Mouse (Mus musculus): ENCODE results near the gene Trpc1. TPM values are rescaled to one million over a fixed set of nuclear protein-coding genes. Genes with fewer than 3 reads are reported as not detected.

Gene Trpc1
- total RNA-seq, 2 experiments from 2014 or later = 44.6 to 50.8 TPM

DNA sequence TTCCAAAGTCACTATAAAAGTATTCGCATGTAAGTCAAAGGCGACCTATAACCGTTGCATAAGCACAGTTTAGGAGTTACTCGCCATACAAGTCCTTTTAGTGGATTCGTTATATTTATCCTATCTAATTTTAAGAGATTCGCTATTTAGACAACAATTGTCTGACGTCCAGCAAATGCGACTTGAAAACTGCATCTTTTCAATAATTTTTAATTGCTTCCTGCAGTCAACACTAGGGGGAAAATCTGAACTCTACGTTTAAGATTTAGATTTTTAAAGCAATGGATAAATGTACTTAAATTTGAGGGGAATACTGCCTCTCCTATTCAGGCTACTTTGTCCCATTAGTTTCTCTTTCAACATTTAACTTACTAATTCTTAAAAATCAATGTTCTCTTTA, 571 bp upstream of the Trpc1 start:
- DNase-seq (ENCODE audit: extremely low spot score in 1 of 2, low spot score in 2 of 2) = no peak
- 0 out of 2 replicates have a peak overlapping the region, but pooled peaks have one; percentile 45 for H3K27ac ChIP-seq
- intact Hi-C loops (cut with DNase I) = no loop called here
- TF ChIP-seq CTCF (IDR thresholded peaks at IDR 0.05) = peak; percentile 43
- H3K4me3 ChIP-seq = peak overlapping the region; percentile 83

DNA sequence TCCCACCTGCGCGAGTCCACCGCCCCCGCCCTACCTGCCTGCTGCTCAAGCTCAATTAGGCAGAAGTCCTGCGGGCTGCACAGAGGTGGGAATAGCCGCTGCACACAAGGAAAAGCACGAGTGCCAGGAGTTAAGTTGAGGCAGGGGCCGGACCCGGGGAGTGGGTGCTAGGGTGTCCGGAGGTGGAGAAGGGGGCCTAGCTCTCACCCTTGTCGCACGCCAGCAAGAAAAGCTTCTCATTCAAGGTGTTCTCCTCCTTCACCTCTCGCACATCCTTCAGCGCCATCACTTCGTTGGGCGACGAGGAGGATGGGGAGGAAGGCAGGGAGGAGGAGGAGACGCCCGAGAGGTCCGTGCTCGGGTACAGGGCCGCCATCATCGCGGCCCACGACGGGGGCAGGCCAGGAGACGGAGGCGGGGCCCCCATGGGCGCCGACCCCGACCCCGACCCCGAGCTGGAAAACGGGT, 680 bp downstream of the Trpc1 start:
- peak; percentile 28 to 33 for DNase-seq (ENCODE audit: extremely low spot score in 1 of 2, low spot score in 2 of 2)
- H3K4me3 ChIP-seq = peak overlapping the region; percentile 83
- intact Hi-C loops (cut with DNase I) = loop anchor here (5.0 kb wide), 2 partner anchors 103 to 237 kb away; partner anchors contain the start of gene U2surp
- peak overlapping the region; percentile 92 for H3K27ac ChIP-seq
- no peak for TF ChIP-seq CTCF (IDR thresholded peaks at IDR 0.05)

GRCm38 (mm10) chr9:95747298-95747697, 2.9 kb downstream of the Trpc1 start:
- TF ChIP-seq CTCF (IDR thresholded peaks at IDR 0.05) = no peak

DNA sequence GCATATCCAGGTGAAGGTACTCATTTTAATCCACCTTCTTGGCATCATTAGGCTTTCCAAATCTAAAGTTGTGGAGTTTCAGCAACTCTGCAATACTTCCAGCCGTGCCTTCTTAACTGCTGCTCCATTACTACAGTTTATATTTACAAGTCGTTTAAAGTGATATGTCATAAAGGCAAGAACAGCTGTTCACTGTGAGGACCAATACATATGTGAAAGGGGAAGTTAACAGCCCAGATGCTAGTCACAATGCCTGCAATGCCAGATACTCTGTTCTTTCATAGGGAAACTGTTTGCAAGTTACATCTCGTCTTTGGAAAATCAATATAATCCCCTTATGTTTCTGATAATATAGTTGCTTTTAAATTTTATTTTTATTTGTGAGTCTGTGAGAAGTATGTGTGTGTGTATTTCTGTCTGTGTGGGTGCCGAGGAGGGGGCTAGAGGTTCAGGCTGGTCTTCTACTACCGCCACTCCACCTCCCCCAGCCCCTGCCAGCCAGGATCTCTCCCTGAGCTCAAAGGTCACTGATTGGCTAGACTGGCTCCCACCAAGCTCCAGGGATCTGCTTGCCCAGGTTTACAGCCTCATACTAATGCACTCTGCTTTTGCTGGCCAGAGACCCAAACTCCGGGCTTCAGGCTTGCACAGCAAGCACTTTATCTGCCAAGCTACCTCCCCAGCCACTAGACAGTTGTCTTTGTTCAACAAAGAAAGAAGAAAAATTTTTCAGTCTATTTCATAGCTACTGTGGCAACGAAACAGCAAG, 5.1 kb downstream of the Trpc1 start:
- no peak overlapping the region for H3K4me3 ChIP-seq
- no peak for TF ChIP-seq CTCF (IDR thresholded peaks at IDR 0.05)
- no peak overlapping the region for H3K27ac ChIP-seq
- no peak for DNase-seq (ENCODE audit: extremely low spot score in 1 of 2, low spot score in 2 of 2)
- intact Hi-C loops (cut with DNase I) = loop anchor here (5.0 kb wide), 2 partner anchors 107 to 233 kb away; partner anchors contain the start of gene U2surp

More at GRCm38 (mm10) chr9:95747298-95747697, 2.9 kb downstream of the Trpc1 start:
- H3K27ac ChIP-seq = no peak overlapping the region
- DNase-seq (ENCODE audit: extremely low spot score in 1 of 2, low spot score in 2 of 2) = no peak
- no peak overlapping the region for H3K4me3 ChIP-seq
- intact Hi-C loops (cut with DNase I) = loop anchor here (5.0 kb wide), 2 partner anchors 105 to 235 kb away; partner anchors contain the start of gene U2surp

- H3K4me3 ChIP-seq = no peak overlapping the region
- peak; percentile 41 for TF ChIP-seq CTCF (IDR thresholded peaks at IDR 0.05)
- intact Hi-C loops (cut with DNase I) = no loop called here
- H3K27ac ChIP-seq = no peak overlapping the region
- DNase-seq (ENCODE audit: extremely low spot score in 1 of 2, low spot score in 2 of 2) = no peak
Measured at GRCm38 (mm10) chr9:95736238-95736637, 13.9 kb downstream of the Trpc1 start.

DNA sequence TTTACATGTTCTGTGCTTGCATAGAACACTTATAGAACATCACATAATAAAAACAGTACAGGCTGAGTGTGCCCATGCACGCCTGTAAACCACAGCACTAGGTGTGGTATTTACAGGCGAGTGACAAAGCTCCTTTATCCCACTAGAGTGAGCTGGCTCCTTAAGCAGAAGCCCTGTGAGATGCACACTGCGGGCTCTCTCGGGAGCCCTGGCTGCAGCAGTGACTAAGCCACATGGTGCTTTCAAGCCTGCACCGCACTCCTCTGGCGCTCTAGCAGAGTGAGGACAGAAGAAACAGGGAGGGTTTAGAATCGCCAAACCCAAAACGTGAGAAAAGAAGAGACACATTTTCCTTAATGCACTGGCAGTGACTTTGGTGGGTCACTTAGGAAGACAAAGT, 37.6 kb downstream of the Trpc1 start:
- H3K27ac ChIP-seq = no peak overlapping the region
- no peak for DNase-seq (ENCODE audit: extremely low spot score in 1 of 2, low spot score in 2 of 2)
- H3K4me3 ChIP-seq = no peak overlapping the region
- intact Hi-C loops (cut with DNase I) = no loop called here
- no peak for TF ChIP-seq CTCF (IDR thresholded peaks at IDR 0.05)

- no peak overlapping the region for H3K27ac ChIP-seq
- TF ChIP-seq CTCF (IDR thresholded peaks at IDR 0.05) = peak; percentile 28
- no peak for DNase-seq (ENCODE audit: extremely low spot score in 1 of 2, low spot score in 2 of 2)
- intact Hi-C loops (cut with DNase I) = loop anchor here (5.0 kb wide), 1 partner anchor 143 kb away; no protein-coding TSS in a partner anchor
- no peak overlapping the region for H3K4me3 ChIP-seq
Measured at GRCm38 (mm10) chr9:95708943-95709342, 41.2 kb downstream of the Trpc1 start.

GRCm38 (mm10) chr9:95705371-95705770, 44.8 kb downstream of the Trpc1 start:
- DNase-seq (ENCODE audit: extremely low spot score in 1 of 2, low spot score in 2 of 2) = no peak
- intact Hi-C loops (cut with DNase I) = loop anchor here (5.0 kb wide), 1 partner anchor 147 kb away; no protein-coding TSS in a partner anchor
- H3K27ac ChIP-seq = no peak overlapping the region; the same call in 1 of the 2 replicates
- no peak for TF ChIP-seq CTCF (IDR thresholded peaks at IDR 0.05)
- H3K4me3 ChIP-seq = no peak overlapping the region

DNA sequence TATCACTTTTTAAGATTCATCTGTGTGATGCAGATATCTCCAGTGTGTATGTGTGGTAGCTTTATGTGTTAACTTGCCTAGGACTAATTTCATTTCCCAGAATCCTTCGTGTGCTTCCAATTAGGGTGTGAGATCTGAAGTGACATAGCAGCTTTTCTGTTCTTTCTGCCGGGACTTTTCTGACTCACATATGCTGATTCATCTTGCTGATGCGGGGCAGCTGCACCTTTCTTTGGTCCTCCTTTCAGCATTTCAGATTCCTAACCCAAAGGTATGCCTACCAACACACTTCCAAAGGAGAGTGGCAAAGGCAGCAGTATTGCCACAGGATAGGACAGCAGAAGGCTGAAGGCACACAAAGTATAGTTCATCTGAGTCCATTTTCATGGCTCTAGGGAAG, 46.1 kb downstream of the Trpc1 start:
- DNase-seq (ENCODE audit: extremely low spot score in 1 of 2, low spot score in 2 of 2) = peak in 1 of 2 experiments; percentile 16
- intact Hi-C loops (cut with DNase I) = no loop called here
- TF ChIP-seq CTCF (IDR thresholded peaks at IDR 0.05) = no peak
- no peak overlapping the region for H3K4me3 ChIP-seq
- peak overlapping the region; percentile 37 for H3K27ac ChIP-seq

- H3K27ac ChIP-seq = no peak overlapping the region
- DNase-seq (ENCODE audit: extremely low spot score in 1 of 2, low spot score in 2 of 2) = no peak
- no peak overlapping the region for H3K4me3 ChIP-seq
- intact Hi-C loops (cut with DNase I) = loop anchor here (5.0 kb wide), 1 partner anchor 167 kb away; no protein-coding TSS in a partner anchor
- TF ChIP-seq CTCF (IDR thresholded peaks at IDR 0.05) = no peak
Measured at GRCm38 (mm10) chr9:95699273-95699672, 50.9 kb downstream of the Trpc1 start.

GRCm38 (mm10) chr9:95697808-95698207, 52.4 kb downstream of the Trpc1 start:
- peak; percentile 69 for TF ChIP-seq CTCF (IDR thresholded peaks at IDR 0.05)
- DNase-seq (ENCODE audit: extremely low spot score in 1 of 2, low spot score in 2 of 2) = peak in 1 of 2 experiments; percentile 41
- H3K4me3 ChIP-seq = no peak overlapping the region
- intact Hi-C loops (cut with DNase I) = loop anchor here (5.0 kb wide), 1 partner anchor 166 kb away; no protein-coding TSS in a partner anchor
- no peak overlapping the region for H3K27ac ChIP-seq

GRCm38 (mm10) chr9:95696581-95696980, 53.6 kb downstream of the Trpc1 start:
- intact Hi-C loops (cut with DNase I) = loop anchor here (5.0 kb wide), 1 partner anchor 164 kb away; no protein-coding TSS in a partner anchor
- Histone ChIP-seq H3K27ac (no peak overlapping the region), H3K4me3 (no peak overlapping the region)
- DNase-seq (ENCODE audit: extremely low spot score in 1 of 2, low spot score in 2 of 2) = no peak
- TF ChIP-seq CTCF (IDR thresholded peaks at IDR 0.05) = no peak
